Mouse (Mus musculus) embryo, embryonic 10 days (tissue): ENCODE results near the gene Nebl.

ENCODE experiments used
- DNase-seq: peaks from one replicate; pipeline ENCODE4 v3.0.0-alpha.2; 2015; ENCODE audit warnings: low spot score

Gene Nebl

GRCm38 (mm10) chr2:17623931-17624330 lies 107.3 kb downstream of the Nebl start:
- no peak for DNase-seq

GRCm38 (mm10) chr2:17610259-17610658 lies 121.0 kb downstream of the Nebl start:
- no peak for DNase-seq

- DNase-seq, result no peak
Observed at GRCm38 (mm10) chr2:17603573-17603972, 127.7 kb downstream of the Nebl start.

GRCm38 (mm10) chr2:17600652-17601051 lies 130.6 kb downstream of the Nebl start:
- DNase-seq, result no peak

- peak; percentile 7 for DNase-seq
Observed at GRCm38 (mm10) chr2:17599860-17600259, 131.4 kb downstream of the Nebl start.

- no peak for DNase-seq
Observed at GRCm38 (mm10) chr2:17597932-17598331, 133.3 kb downstream of the Nebl start.

- DNase-seq, result no peak
Observed at GRCm38 (mm10) chr2:17589669-17590068, 141.6 kb downstream of the Nebl start.

- no peak for DNase-seq
Observed at GRCm38 (mm10) chr2:17585329-17585992, 145.8 kb downstream of the Nebl start.

- DNase-seq, result no peak
Observed at GRCm38 (mm10) chr2:17575648-17576047, 155.6 kb downstream of the Nebl start.

GRCm38 (mm10) chr2:17571716-17572115 lies 159.5 kb downstream of the Nebl start:
- DNase-seq, result no peak

GRCm38 (mm10) chr2:17558889-17559742 lies 172.1 kb downstream of the Nebl start:
- no peak for DNase-seq

GRCm38 (mm10) chr2:17549895-17550558 lies 181.2 kb downstream of the Nebl start:
- DNase-seq, result no peak

GRCm38 (mm10) chr2:17546354-17546948 lies 184.8 kb downstream of the Nebl start:
- no peak for DNase-seq

- DNase-seq, result no peak
Observed at GRCm38 (mm10) chr2:17539737-17540136, 191.5 kb downstream of the Nebl start.

GRCm38 (mm10) chr2:17538493-17538892 lies 192.8 kb downstream of the Nebl start:
- no peak for DNase-seq

GRCm38 (mm10) chr2:17531355-17532105 lies 199.7 kb downstream of the Nebl start:
- DNase-seq, result no peak

GRCm38 (mm10) chr2:17525739-17526526 lies 205.3 kb downstream of the Nebl start:
- no peak for DNase-seq

GRCm38 (mm10) chr2:17525211-17525610 lies 206.1 kb downstream of the Nebl start:
- DNase-seq, result no peak

GRCm38 (mm10) chr2:17524205-17524978 lies 206.9 kb downstream of the Nebl start:
- peak; percentile 35 for DNase-seq

- peak; percentile 70 for DNase-seq
Observed at GRCm38 (mm10) chr2:17523791-17524190, 207.5 kb downstream of the Nebl start.
